ENCODE assay signal across 8 mouse cellular contexts in the genomic region with DNA sequence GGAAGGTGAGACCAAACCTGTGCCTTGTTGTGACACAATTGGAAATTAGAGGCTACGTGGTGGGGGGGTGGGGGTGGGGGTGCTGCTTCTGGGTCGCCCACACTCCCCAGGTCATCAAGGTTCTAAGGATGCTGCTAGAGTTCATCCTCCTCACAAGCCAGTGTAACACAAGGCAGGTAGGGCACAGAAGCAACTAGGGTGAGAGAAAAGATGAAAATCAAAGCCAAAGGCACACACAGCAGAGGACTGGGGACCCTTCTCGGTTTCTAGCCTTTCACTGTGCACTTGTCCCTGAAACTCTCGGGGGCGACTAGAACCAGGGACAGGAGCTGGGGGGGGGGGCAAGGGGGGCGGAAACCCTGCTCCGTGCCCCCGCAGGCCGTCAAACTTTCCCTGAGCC. TPM values are rescaled to one million over a fixed set of nuclear protein-coding genes. Genes with fewer than 3 reads are reported as not detected.
A peak's percentile ranks its signal among the peaks of the same experiment; 100 is the strongest.
DNase-seq lines count a peak whose midpoint lies in the region; ATAC-seq and TF ChIP-seq lines count a peak whose summit lies in the region.

No protein-coding gene starts in this region.

- H3K4me1 ChIP-seq in kidney, postnatal 0 days (replicated peaks; ENCODE audit: insufficient read depth, low read length), result peaks cover 5% of the 10 kb centered on the region; the same call in 1 of the 2 replicates
- peaks cover 22% of the 10 kb centered on the region for H3K4me1 ChIP-seq in embryonic facial prominence, embryonic 15.5 days
- H3K4me1 ChIP-seq in intestine, embryonic 15.5 days (replicated peaks), result peaks cover 5% of the 10 kb centered on the region; the same call in 1 of the 2 replicates
- H3K4me1 ChIP-seq in midbrain, postnatal 0 days (ENCODE audit: insufficient read depth, low read length), result no peaks in the 10 kb centered on the region; the same call in 1 of the 2 replicates

- H3K4me3 ChIP-seq in kidney, postnatal 0 days (replicated peaks; ENCODE audit: low read depth, low read length), result peak overlapping the region; percentile 20; the same call in 1 of the 2 replicates
- peak overlapping the region; percentile 37 for H3K4me3 ChIP-seq in embryonic facial prominence, embryonic 15.5 days (replicated peaks)
- peak overlapping the region; percentile 34 for H3K4me3 ChIP-seq in intestine, embryonic 15.5 days (replicated peaks)
- H3K4me3 ChIP-seq in midbrain, postnatal 0 days (ENCODE audit: low read depth, low read length), result peak overlapping the region; percentile 32

- H3K27ac ChIP-seq in kidney, postnatal 0 days, result no peak overlapping the region
- peak overlapping the region; percentile 66 for H3K27ac ChIP-seq in embryonic facial prominence, embryonic 15.5 days (replicated peaks)
- H3K27ac ChIP-seq in intestine, embryonic 15.5 days, result peak overlapping the region; percentile 51; the same call in 1 of the 2 replicates
- no peak overlapping the region for H3K27ac ChIP-seq in midbrain, postnatal 0 days (ENCODE audit: low read depth, low read length)

- no peak overlapping the region for H3K9ac ChIP-seq in kidney, postnatal 0 days (ENCODE audit: low read depth, low read length)
- no peak overlapping the region for H3K9ac ChIP-seq in embryonic facial prominence, embryonic 15.5 days
- peak overlapping the region; percentile 32; the same call in 1 of the 2 replicates for H3K9ac ChIP-seq in intestine, embryonic 15.5 days
- peak overlapping the region; percentile 34 for H3K9ac ChIP-seq in midbrain, postnatal 0 days (replicated peaks; ENCODE audit: low read length, poor library complexity, severe bottlenecking)

- no peak for TF ChIP-seq CTCF in kidney, postnatal 0 days (IDR thresholded peaks at IDR 0.05; ENCODE audit: low read depth)
- no peak for TF ChIP-seq CTCF in midbrain, postnatal 0 days (IDR thresholded peaks at IDR 0.05)

- H3K4me2 ChIP-seq in kidney, postnatal 0 days (ENCODE audit: low read length), result peak overlapping the region; percentile 61
- peak overlapping the region; percentile 74 for H3K4me2 ChIP-seq in embryonic facial prominence, embryonic 15.5 days (replicated peaks)
- peak overlapping the region; percentile 83 for H3K4me2 ChIP-seq in intestine, embryonic 15.5 days (replicated peaks)
- peak overlapping the region; percentile 77 for H3K4me2 ChIP-seq in midbrain, postnatal 0 days (ENCODE audit: low read depth, low read length, poor library complexity, severe bottlenecking)

- H3K27me3 ChIP-seq in kidney, postnatal 0 days (ENCODE audit: insufficient read depth, low read length), result no peaks in the 10 kb centered on the region
- H3K27me3 ChIP-seq in embryonic facial prominence, embryonic 15.5 days, result peaks cover 43% of the 10 kb centered on the region
- 0 out of 2 replicates have a peak, but pooled peaks cover 16% of the 10 kb centered on the region for H3K27me3 ChIP-seq in intestine, embryonic 15.5 days (replicated peaks)
- no peaks in the 10 kb centered on the region for H3K27me3 ChIP-seq in midbrain, postnatal 0 days (ENCODE audit: insufficient read depth, low read length)

- no peak for DNase-seq in kidney, postnatal 0 days (ENCODE audit: low spot score)
- no peak for DNase-seq in kidney, adult 8-10 months
- DNase-seq in midbrain, postnatal 0 days (ENCODE audit: low spot score), result no peak
- no peak for DNase-seq in right cerebral cortex, postnatal 36 days (ENCODE audit: low spot score in 2 of 2)
- no peak for DNase-seq in frontal cortex, postnatal 25 days (ENCODE audit: low spot score in 2 of 2)
- DNase-seq in right cerebral cortex, postnatal 14 days, result no peak

- ATAC-seq in kidney, postnatal 0 days (replicated peaks; ENCODE audit: low FRiP score, low read depth), result no peak
- no peak for ATAC-seq in embryonic facial prominence, embryonic 15.5 days (ENCODE audit: insufficient number of reproducible peaks, low FRiP score, low TSS enrichment, low read depth)
- ATAC-seq in intestine, embryonic 15.5 days, result no peak
- ATAC-seq in midbrain, postnatal 0 days (ENCODE audit: low FRiP score), result no peak

- 26% methylated on average over 6 of the region's 9 CpGs for WGBS in kidney, postnatal 0 days
- 14% methylated on average over 9 of the region's 9 CpGs for WGBS in embryonic facial prominence, embryonic 15.5 days
- WGBS in intestine, embryonic 15.5 days, result 18% methylated on average over 8 of the region's 9 CpGs
- WGBS in midbrain, postnatal 0 days, result 17% methylated on average over 9 of the region's 9 CpGs

- no peaks in the 10 kb centered on the region for H3K36me3 ChIP-seq in kidney, postnatal 0 days (ENCODE audit: insufficient read depth, low read length)
- H3K36me3 ChIP-seq in embryonic facial prominence, embryonic 15.5 days, result no peaks in the 10 kb centered on the region
- H3K36me3 ChIP-seq in intestine, embryonic 15.5 days, result no peaks in the 10 kb centered on the region
- H3K36me3 ChIP-seq in midbrain, postnatal 0 days (ENCODE audit: insufficient read depth, low read length), result no peaks in the 10 kb centered on the region

- no peaks in the 10 kb centered on the region for H3K9me3 ChIP-seq in kidney, postnatal 0 days (replicated peaks; ENCODE audit: low read length)
- no peaks in the 10 kb centered on the region for H3K9me3 ChIP-seq in embryonic facial prominence, embryonic 15.5 days (replicated peaks)
- no peaks in the 10 kb centered on the region for H3K9me3 ChIP-seq in intestine, embryonic 15.5 days
- H3K9me3 ChIP-seq in midbrain, postnatal 0 days (ENCODE audit: low read length), result no peaks in the 10 kb centered on the region

RNA-seq across cellular contexts. Expression of a gene that starts 4.6 kb away (rescaled TPM):
- polyA plus RNA-seq in kidney, postnatal 0 days (2015; fragmentation: Nextera tagmentation; extraction: Ambion mirVana), result 6.7 and 7.4 TPM in 2 replicates
- 15.5 and 16.1 TPM in 2 replicates for polyA plus RNA-seq in embryonic facial prominence, embryonic 15.5 days (2015; fragmentation: Nextera tagmentation; extraction: Ambion mirVana)
- 3.2 and 5.3 TPM in 2 replicates for polyA plus RNA-seq in intestine, embryonic 15.5 days (2015; fragmentation: Nextera tagmentation; extraction: Ambion mirVana)
- total RNA-seq in midbrain, postnatal 0 days (2014; rRNA removed), result 3.9 and 5.4 TPM in 2 replicates
- polyA plus RNA-seq in midbrain, postnatal 0 days (2015; fragmentation: Nextera tagmentation; extraction: Ambion mirVana), result 3.1 and 3.4 TPM in 2 replicates

RNA-seq across cellular contexts. Expression of a gene that starts 28.5 kb away (rescaled TPM):
- polyA plus RNA-seq in kidney, postnatal 0 days (2015; fragmentation: Nextera tagmentation; extraction: Ambion mirVana), result 13.3 and 14.1 TPM in 2 replicates
- 1.5 and 2.2 TPM in 2 replicates for polyA plus RNA-seq in embryonic facial prominence, embryonic 15.5 days (2015; fragmentation: Nextera tagmentation; extraction: Ambion mirVana)
- 24.2 and 25.6 TPM in 2 replicates for polyA plus RNA-seq in intestine, embryonic 15.5 days (2015; fragmentation: Nextera tagmentation; extraction: Ambion mirVana)
- total RNA-seq in midbrain, postnatal 0 days (2014; rRNA removed), result 0.66 and 1.0 TPM in 2 replicates
- 2.3 and 2.4 TPM in 2 replicates for polyA plus RNA-seq in midbrain, postnatal 0 days (2015; fragmentation: Nextera tagmentation; extraction: Ambion mirVana)

RNA-seq across cellular contexts. Expression of a gene that starts 58.4 kb away (rescaled TPM):
- 41.2 and 42.7 TPM in 2 replicates for polyA plus RNA-seq in kidney, postnatal 0 days (2015; fragmentation: Nextera tagmentation; extraction: Ambion mirVana)
- 56.8 and 57.2 TPM in 2 replicates for polyA plus RNA-seq in embryonic facial prominence, embryonic 15.5 days (2015; fragmentation: Nextera tagmentation; extraction: Ambion mirVana)
- 50.3 and 57.5 TPM in 2 replicates for polyA plus RNA-seq in intestine, embryonic 15.5 days (2015; fragmentation: Nextera tagmentation; extraction: Ambion mirVana)
- total RNA-seq in midbrain, postnatal 0 days (2014; rRNA removed), result 48.3 and 50.6 TPM in 2 replicates
- polyA plus RNA-seq in midbrain, postnatal 0 days (2015; fragmentation: Nextera tagmentation; extraction: Ambion mirVana), result 22.1 and 23.8 TPM in 2 replicates

Comparison
In these comparisons a context has a peak if more than half of its experiments do, and no peak if none do; other contexts are left out.
1. H3K27ac ChIP-seq: peak in embryonic facial prominence, embryonic 15.5 days (single experiment) and intestine, embryonic 15.5 days (single experiment); none in kidney, postnatal 0 days (single experiment) and midbrain, postnatal 0 days (single experiment).
2. H3K9ac ChIP-seq: peak in intestine, embryonic 15.5 days (single experiment) and midbrain, postnatal 0 days (single experiment); none in kidney, postnatal 0 days (single experiment) and embryonic facial prominence, embryonic 15.5 days (single experiment).
3. Peak in every context shown above with its lines, with median percentiles within 50 percentile points of each other: H3K4me2 ChIP-seq and H3K4me3 ChIP-seq.